Comparison of ENCODE assay signal across 8 mouse cellular contexts in genomic region chr1:72182930-72183499, GRCm38 (mm10). TPM values are rescaled to one million over a fixed set of nuclear protein-coding genes. Genes with fewer than 3 reads are reported as not detected.
DNase-seq lines count a peak whose midpoint lies in the region; ATAC-seq and TF ChIP-seq lines count a peak whose summit lies in the region.

No protein-coding gene starts in this region.

- H3K4me3 ChIP-seq in heart, postnatal 0 days (ENCODE audit: low read depth, low read length) = peak overlapping the region; percentile 20; the same call in 1 of the 2 replicates
- H3K4me3 ChIP-seq in midbrain, embryonic 11.5 days (ENCODE audit: low read depth, low read length) = no peak overlapping the region
- H3K4me3 ChIP-seq in thymus, adult 2 months (ENCODE audit: control insufficient read depth, insufficient read depth, low read length) = no peak overlapping the region

- H3K36me3 ChIP-seq in heart, postnatal 0 days (replicated peaks; ENCODE audit: control insufficient read depth, insufficient read depth, low read length) = no peaks in the 10 kb centered on the region
- H3K36me3 ChIP-seq in midbrain, embryonic 11.5 days (ENCODE audit: control insufficient read depth, insufficient read depth, low read length) = no peaks in the 10 kb centered on the region
- no peaks in the 10 kb centered on the region for H3K36me3 ChIP-seq in thymus, adult 2 months (ENCODE audit: control insufficient read depth, insufficient read depth, low read length)

- CTCF ChIA-PET in Patski (lab: Charles Lee) = interaction anchor here (1.2 to 1.3 kb wide), 2 partner anchors 15 to 20 kb away, joined by 3 read pairs; no protein-coding TSS in a partner anchor

- no peak overlapping the region for H3K27ac ChIP-seq in heart, postnatal 0 days (ENCODE audit: low read depth)
- no peak overlapping the region for H3K27ac ChIP-seq in midbrain, embryonic 11.5 days (ENCODE audit: low read depth, low read length)
- no peak overlapping the region for H3K27ac ChIP-seq in thymus, adult 2 months (ENCODE audit: control insufficient read depth, insufficient read depth, low read length)

- H3K4me1 ChIP-seq in heart, postnatal 0 days (ENCODE audit: control insufficient read depth, insufficient read depth) = no peaks in the 10 kb centered on the region
- peaks cover 5% of the 10 kb centered on the region for H3K4me1 ChIP-seq in midbrain, embryonic 11.5 days (ENCODE audit: control insufficient read depth, insufficient read depth, low read length)
- H3K4me1 ChIP-seq in thymus, adult 2 months (replicated peaks; ENCODE audit: control insufficient read depth, insufficient read depth, low read length) = no peaks in the 10 kb centered on the region

- TF ChIP-seq POLR2A in thymus, adult 2 months (IDR thresholded peaks at IDR 0.05; ENCODE audit: control insufficient read depth, extremely low read depth, insufficient read depth, low read length, poor library complexity) = no peak

- 0 out of 2 replicates have a peak overlapping the region, but pooled peaks have one; percentile 25 for H3K9ac ChIP-seq in heart, postnatal 0 days (replicated peaks; ENCODE audit: low read depth, low read length)
- no peak overlapping the region for H3K9ac ChIP-seq in midbrain, embryonic 11.5 days (ENCODE audit: low read length)

- H3K9me3 ChIP-seq in heart, postnatal 0 days (replicated peaks; ENCODE audit: control insufficient read depth, low read length) = no peaks in the 10 kb centered on the region
- no peaks in the 10 kb centered on the region for H3K9me3 ChIP-seq in midbrain, embryonic 11.5 days (ENCODE audit: control insufficient read depth, low read length)

- POLR2A ChIA-PET in Patski (lab: Charles Lee) = no interaction called here

- TF ChIP-seq CTCF in Patski (IDR thresholded peaks at IDR 0.05) = no peak
- TF ChIP-seq CTCF in heart, postnatal 0 days (IDR thresholded peaks at IDR 0.05; ENCODE audit: low read depth) = peak; percentile 13; the same call in 1 of the 2 replicates
- TF ChIP-seq CTCF in thymus, adult 2 months (IDR thresholded peaks at IDR 0.05; ENCODE audit: borderline replicate concordance, control insufficient read depth, extremely low read depth, insufficient read depth, low read length, poor library complexity) = no peak

- peak; percentile 71 for DNase-seq in Patski (ENCODE audit: low read depth, low spot score)
- DNase-seq in embryo, embryonic 10 days (ENCODE audit: low spot score) = peak; percentile 61
- DNase-seq in heart, postnatal 0 days (ENCODE audit: low spot score) = peak; percentile 66
- peak; percentile 14 to 23 for DNase-seq in kidney, postnatal 36 days
- peak; percentile 86 for DNase-seq in midbrain, embryonic 11.5 days (ENCODE audit: low spot score, missing footprints)
- DNase-seq in layer of hippocampus, adult 8-10 months (ENCODE audit: low spot score in 2 of 2) = no peak
- DNase-seq in thymus, adult 2 months = no peak
- no peak for DNase-seq in gastrocnemius, adult 8-10 months (ENCODE audit: low spot score in 2 of 2)

- no peak for TF ChIP-seq EP300 in heart, postnatal 0 days (IDR thresholded peaks at IDR 0.05; ENCODE audit: low read depth)

- ATAC-seq in Patski = peak; percentile 92
- ATAC-seq in heart, postnatal 0 days (ENCODE audit: insufficient read depth, low read depth) = peak; percentile 86
- ATAC-seq in midbrain, embryonic 11.5 days (ENCODE audit: low FRiP score) = peak; percentile 89

- H3K4me2 ChIP-seq in heart, postnatal 0 days (ENCODE audit: low read depth, low read length) = peak overlapping the region; percentile 55
- H3K4me2 ChIP-seq in midbrain, embryonic 11.5 days = peak overlapping the region; percentile 28

- 8% methylated on average over 13 of the region's 13 CpGs for WGBS in heart, postnatal 0 days
- 7% methylated on average over 13 of the region's 13 CpGs for WGBS in midbrain, embryonic 11.5 days
- 46% methylated on average over 13 of the region's 13 CpGs for WGBS in thymus, adult 2 months

- in situ Hi-C loops in Patski (cut with MboI; ENCODE audit: low pct_unique_long_range_greater_than_20kb) = no loop called here

- H3K27me3 ChIP-seq in Patski = no peaks in the 10 kb centered on the region
- H3K27me3 ChIP-seq in heart, postnatal 0 days (ENCODE audit: control insufficient read depth, insufficient read depth, low read length) = no peaks in the 10 kb centered on the region
- H3K27me3 ChIP-seq in midbrain, embryonic 11.5 days (ENCODE audit: control insufficient read depth, insufficient read depth, low read length) = no peaks in the 10 kb centered on the region
- H3K27me3 ChIP-seq in thymus, adult 2 months (ENCODE audit: control insufficient read depth, insufficient read depth, low read length) = no peaks in the 10 kb centered on the region

RNA-seq across cellular contexts. Expression of gene Mreg, which starts 29.1 kb away (rescaled TPM):
- polyA plus RNA-seq in Patski (2021) = 0.74 TPM
- total RNA-seq in heart, postnatal 0 days (2014; rRNA removed; ENCODE audit: low replicate concordance) = 11.3 and 12.5 TPM in 2 replicates
- polyA plus RNA-seq in heart, postnatal 0 days (2015; fragmentation: Nextera tagmentation; extraction: Ambion mirVana) = 8.6 and 9.5 TPM in 2 replicates
- 5.5 and 6.3 TPM in 2 replicates for polyA plus RNA-seq in midbrain, embryonic 11.5 days (2014; fragmentation: Nextera tagmentation; extraction: Ambion mirVana)
- 1 to 10 TPM; 4.2 to 7.6 (median 5.8) TPM for total RNA-seq in layer of hippocampus, adult 8-10 months (2022)
- 20.6 and 28.0 TPM in 2 replicates for polyA plus RNA-seq in thymus, adult 2 months (2012; rRNA removed)
- total RNA-seq in gastrocnemius, adult 8-10 months (2022) = 10 to 100 TPM; 35.8 to 50.4 (median 44.8) TPM

Comparison
In these comparisons a context has a peak if more than half of its experiments do, and no peak if none do; other contexts are left out.
1. DNase-seq: peak in Patski (single experiment), embryo, embryonic 10 days (single experiment), heart, postnatal 0 days (single experiment), kidney, postnatal 36 days (2 of 2) and midbrain, embryonic 11.5 days (single experiment); none in layer of hippocampus, adult 8-10 months (0 of 2), thymus, adult 2 months (single experiment) and gastrocnemius, adult 8-10 months (0 of 2).
2. Peak in every context shown above with its lines, with median percentiles within 50 percentile points of each other: ATAC-seq.